Mouse (Mus musculus) neural tube, embryonic 14.5 days (tissue): ENCODE measurements around the gene Pgbd5. TPM values are rescaled to one million over a fixed set of nuclear protein-coding genes. Genes with fewer than 3 reads are reported as not detected.

ENCODE experiments used
- ATAC-seq: fragments of 200-750 bp; cut with Nextera tagmentation; 2 replicates; pipeline ENCODE4 v1.8.0; 2017; ENCODE audit warnings: low read depth, mild to moderate bottlenecking, moderate TSS enrichment, moderate library complexity
- H3K27ac ChIP-seq: fragments of 300-500 bp; sonication (generic); 2 replicates; pipeline ENCODE4 v1.5.1; 2014; ENCODE audit warnings: low read depth, mild to moderate bottlenecking, control low read depth, low read length, moderate library complexity, mixed read lengths
- H3K27me3 ChIP-seq: fragments of 300-500 bp; sonication (generic); 2 replicates; pipeline ENCODE4 v1.6.1; 2014; ENCODE audit warnings: low read length; ENCODE audit not compliant: control insufficient read depth, insufficient read depth
- H3K36me3 ChIP-seq: fragments of 300-500 bp; sonication (generic); 2 replicates; pipeline ENCODE4 v1.6.1; 2014; ENCODE audit warnings: low read length, mixed read lengths; ENCODE audit not compliant: control insufficient read depth, insufficient read depth
- H3K4me1 ChIP-seq: fragments of 300-500 bp; sonication (generic); 2 replicates; pipeline ENCODE4 v1.6.1; 2014; ENCODE audit warnings: low read length; ENCODE audit not compliant: control insufficient read depth, insufficient read depth
- H3K4me2 ChIP-seq: fragments of 300-500 bp; sonication (generic); 2 replicates; pipeline ENCODE4 v1.6.1; 2014; ENCODE audit warnings: mild to moderate bottlenecking, low read depth, low read length, control low read depth
- H3K4me3 ChIP-seq: fragments of 300-500 bp; sonication (generic); 2 replicates; pipeline ENCODE4 v1.5.1; 2014; ENCODE audit warnings: low read depth, low read length, control low read depth, mixed read lengths
- H3K9ac ChIP-seq: fragments of 300-500 bp; sonication (generic); replicated peaks from 2 replicates; pipeline ENCODE4 v1.6.1; 2014; ENCODE audit warnings: low read depth, mild to moderate bottlenecking, control low read depth, low read length, mixed read lengths
- H3K9me3 ChIP-seq: fragments of 300-500 bp; sonication (generic); 2 replicates; pipeline ENCODE4 v1.6.1; 2016; ENCODE audit warnings: low read length; ENCODE audit not compliant: control insufficient read depth
- WGBS: fragments of 180-500 bp; shearing (Covaris S2); extraction: QIAGEN DNeasy Blood & Tissue Kit; methylation state at CpG from one replicate; pipeline ENCODE4 v1.1.7; 2014; 5-methylcytosine and 5-hydroxymethylcytosine counted together
- polyA plus RNA-seq: library from polyadenylated mRNA; unstranded; fragments of >200 nt; fragmentation: Nextera tagmentation; extraction: Ambion mirVana; gene quantifications from 2 replicates; pipeline ENCODE4 v1.2.1, GENCODE M21; 2014

The Pgbd5 gene
- polyA plus RNA-seq, 1 experiment from 2014 or later, result 17.1 TPM

- WGBS, result 83% methylated on average over 9 of the region's 9 CpGs
- no peaks in the 10 kb centered on the region for H3K27me3 ChIP-seq
Observed at GRCm38 (mm10) chr8:124462192-124462591, 22.7 kb upstream of the Pgbd5 start.

DNA sequence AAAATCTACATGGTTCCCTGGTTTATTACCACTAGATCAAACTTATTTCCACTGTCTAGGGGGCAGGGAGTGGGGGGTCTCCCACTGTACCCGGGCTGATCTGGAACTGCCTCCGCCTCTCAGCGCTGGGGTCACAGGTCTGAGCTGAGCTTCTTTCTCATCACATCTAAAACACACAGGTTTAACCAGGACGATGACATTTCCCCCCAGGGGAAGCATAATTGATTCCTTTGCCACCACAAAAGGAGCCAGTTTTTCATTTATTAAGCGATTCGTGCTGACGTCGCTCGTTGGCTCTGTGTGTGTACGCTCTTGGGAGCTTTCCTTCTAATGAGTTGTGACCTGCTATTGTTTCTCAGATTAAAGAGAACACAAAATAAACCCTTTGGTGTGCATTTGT lies 21.6 kb upstream of the Pgbd5 start:
- no peaks in the 10 kb centered on the region for H3K27me3 ChIP-seq
- H3K4me3 ChIP-seq, result no peak overlapping the region
- H3K4me2 ChIP-seq, result no peak overlapping the region
- no peak; the same call in 1 of the 2 replicates for ATAC-seq
- no peaks in the 10 kb centered on the region for H3K36me3 ChIP-seq
- H3K9me3 ChIP-seq, result no peaks in the 10 kb centered on the region
- H3K9ac ChIP-seq, result no peak overlapping the region
- H3K27ac ChIP-seq, result peak overlapping the region; percentile 44; the same call in 1 of the 2 replicates
- WGBS, result 24% methylated on average over 10 of the region's 10 CpGs
- 0 out of 2 replicates have a peak, but pooled peaks cover 5% of the 10 kb centered on the region for H3K4me1 ChIP-seq

More at GRCm38 (mm10) chr8:124462192-124462591, 22.7 kb upstream of the Pgbd5 start:
- Histone ChIP-seq H3K27ac (no peak overlapping the region), H3K36me3 (no peaks in the 10 kb centered on the region), H3K4me2 (no peak overlapping the region), H3K9ac (no peak overlapping the region), H3K9me3 (no peaks in the 10 kb centered on the region), H3K4me3 (no peak overlapping the region), H3K4me1 (0 out of 2 replicates have a peak, but pooled peaks cover 5% of the 10 kb centered on the region)
- no peak for ATAC-seq

- Histone ChIP-seq H3K4me1 (0 out of 2 replicates have a peak, but pooled peaks cover 5% of the 10 kb centered on the region), H3K27ac (peak overlapping the region; percentile 44; the same call in 1 of the 2 replicates), H3K36me3 (no peaks in the 10 kb centered on the region), H3K4me3 (no peak overlapping the region), H3K9me3 (no peaks in the 10 kb centered on the region), H3K27me3 (no peaks in the 10 kb centered on the region), H3K9ac (no peak overlapping the region), H3K4me2 (no peak overlapping the region)
- no peak; the same call in 1 of the 2 replicates for ATAC-seq
- 57% methylated on average over 4 of the region's 4 CpGs for WGBS
Observed at GRCm38 (mm10) chr8:124460660-124461059, 21.2 kb upstream of the Pgbd5 start.

DNA sequence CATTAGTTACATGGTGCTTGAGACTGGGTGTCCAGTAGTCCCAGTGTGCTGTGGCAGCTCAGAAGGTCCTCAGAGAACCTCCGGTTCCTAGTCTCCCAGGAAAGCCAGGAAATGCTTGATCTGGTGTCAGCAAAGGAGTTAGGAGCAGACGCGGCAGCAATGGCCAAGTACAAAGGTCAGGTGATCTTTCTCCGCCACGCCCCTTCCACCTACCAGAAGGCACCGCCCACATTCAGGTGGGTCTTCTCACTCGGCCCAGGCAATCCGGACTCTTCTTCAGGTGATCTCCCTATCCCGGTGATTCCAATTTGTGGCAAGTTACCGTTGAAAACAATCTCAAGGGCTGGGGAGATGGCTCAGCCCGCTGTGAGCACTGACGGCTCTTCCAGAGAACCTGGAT lies 20.2 kb upstream of the Pgbd5 start:
- no peaks in the 10 kb centered on the region for H3K36me3 ChIP-seq
- no peak overlapping the region for H3K9ac ChIP-seq
- H3K27ac ChIP-seq, result no peak overlapping the region
- no peaks in the 10 kb centered on the region for H3K27me3 ChIP-seq
- H3K4me1 ChIP-seq, result 0 out of 2 replicates have a peak, but pooled peaks cover 5% of the 10 kb centered on the region
- WGBS, result 45% methylated on average over 12 of the region's 12 CpGs
- no peak overlapping the region for H3K4me2 ChIP-seq
- H3K4me3 ChIP-seq, result no peak overlapping the region
- no peak for ATAC-seq
- no peaks in the 10 kb centered on the region for H3K9me3 ChIP-seq

DNA sequence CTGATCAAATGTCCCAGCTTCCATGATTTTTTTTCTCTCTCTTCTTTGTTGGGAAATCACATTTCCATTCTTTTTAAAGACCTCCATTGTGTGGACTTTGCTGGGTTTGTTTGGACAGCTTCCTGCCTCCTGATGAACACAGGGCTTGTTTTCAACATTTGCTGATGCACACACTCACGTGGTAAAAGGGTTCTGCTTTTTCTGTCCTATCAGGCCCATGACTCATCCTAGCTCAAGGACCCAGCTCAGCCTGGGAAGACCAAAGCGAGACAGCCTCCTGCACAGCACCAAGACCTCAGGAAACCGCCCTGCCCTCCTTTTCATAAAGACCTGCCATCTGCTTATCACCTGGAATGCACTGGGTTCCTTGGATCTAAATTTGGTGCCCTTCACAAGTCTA lies 15.9 kb upstream of the Pgbd5 start:
- ATAC-seq, result no peak
- H3K9me3 ChIP-seq, result no peaks in the 10 kb centered on the region
- no peak overlapping the region for H3K4me3 ChIP-seq
- H3K4me1 ChIP-seq, result no peaks in the 10 kb centered on the region
- H3K27me3 ChIP-seq, result no peaks in the 10 kb centered on the region
- no peak overlapping the region for H3K27ac ChIP-seq
- no peaks in the 10 kb centered on the region for H3K36me3 ChIP-seq
- no peak overlapping the region for H3K4me2 ChIP-seq
- WGBS, result 64% methylated on average over 3 of the region's 3 CpGs
- no peak overlapping the region for H3K9ac ChIP-seq

- Histone ChIP-seq H3K27ac (no peak overlapping the region), H3K4me2 (no peak overlapping the region), H3K27me3 (no peaks in the 10 kb centered on the region), H3K9ac (no peak overlapping the region), H3K4me1 (no peaks in the 10 kb centered on the region), H3K4me3 (no peak overlapping the region), H3K9me3 (no peaks in the 10 kb centered on the region), H3K36me3 (no peaks in the 10 kb centered on the region)
- WGBS, result 89% methylated on average over 8 of the region's 8 CpGs
- no peak for ATAC-seq
Observed at GRCm38 (mm10) chr8:124450192-124450895, 10.9 kb upstream of the Pgbd5 start.

GRCm38 (mm10) chr8:124448962-124449670 lies 9.7 kb upstream of the Pgbd5 start:
- ATAC-seq, result no peak
- H3K27ac ChIP-seq, result no peak overlapping the region
- no peaks in the 10 kb centered on the region for H3K4me1 ChIP-seq
- H3K36me3 ChIP-seq, result no peaks in the 10 kb centered on the region
- no peaks in the 10 kb centered on the region for H3K27me3 ChIP-seq
- H3K9ac ChIP-seq, result no peak overlapping the region
- 31% methylated on average over 10 of the region's 10 CpGs for WGBS
- H3K4me3 ChIP-seq, result no peak overlapping the region
- no peak overlapping the region for H3K4me2 ChIP-seq
- no peaks in the 10 kb centered on the region for H3K9me3 ChIP-seq

DNA sequence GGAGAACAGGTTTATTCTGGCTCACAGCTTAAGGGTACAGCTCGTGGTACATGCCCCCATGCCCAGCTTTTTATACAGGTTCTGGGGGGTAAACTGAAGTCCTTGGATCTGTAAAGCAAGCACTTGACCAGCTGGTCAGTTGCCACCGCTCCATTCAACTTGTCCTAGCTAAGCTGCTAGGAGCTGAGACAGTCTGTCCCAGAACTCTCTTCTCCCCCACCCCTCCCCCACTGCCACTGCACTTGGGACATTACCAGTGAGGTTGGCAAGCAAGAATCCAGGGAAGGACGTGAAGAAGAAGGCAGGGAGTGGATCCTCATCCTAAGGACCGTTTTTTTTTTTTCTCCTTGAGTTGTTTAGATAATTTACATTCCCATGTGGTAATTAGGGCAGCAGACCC lies 2.7 kb downstream of the Pgbd5 start:
- WGBS, result 20% methylated on average over 4 of the region's 4 CpGs

GRCm38 (mm10) chr8:124435707-124436243 lies 3.7 kb downstream of the Pgbd5 start:
- no peak overlapping the region for H3K9ac ChIP-seq
- no peak overlapping the region for H3K4me2 ChIP-seq
- H3K27me3 ChIP-seq, result no peaks in the 10 kb centered on the region
- no peak overlapping the region for H3K4me3 ChIP-seq
- peaks cover 27% of the 10 kb centered on the region for H3K4me1 ChIP-seq
- no peak for ATAC-seq
- H3K36me3 ChIP-seq, result no peaks in the 10 kb centered on the region
- H3K27ac ChIP-seq, result peak overlapping the region; percentile 84; the same call in 1 of the 2 replicates
- H3K9me3 ChIP-seq, result no peaks in the 10 kb centered on the region
- WGBS, result 61% methylated on average over 10 of the region's 10 CpGs

More for the DNA sequence above, 2.7 kb downstream of the Pgbd5 start:
- Histone ChIP-seq H3K9me3 (no peaks in the 10 kb centered on the region), H3K9ac (no peak overlapping the region), H3K4me2 (no peak overlapping the region), H3K27ac (no peak overlapping the region), H3K4me1 (peaks cover 18% of the 10 kb centered on the region), H3K27me3 (no peaks in the 10 kb centered on the region), H3K4me3 (no peak overlapping the region), H3K36me3 (no peaks in the 10 kb centered on the region)
- ATAC-seq, result no peak
